Mouse (Mus musculus): ENCODE data around the gene Otud3. TPM values are rescaled to one million over a fixed set of nuclear protein-coding genes. Genes with fewer than 3 reads are reported as not detected.
"Not testable (repeated sequence)": the region's sequence is repeated elsewhere in the genome, so short reads cannot be mapped to it uniquely, and the experiment has no call there.

Otud3 gene
- total RNA-seq, 2 experiments from 2014 or later, result 10.9 to 13.1 TPM

GRCm38 (mm10) chr4:138893789-138894188, 20.0 kb downstream of the Otud3 start:
- not testable (repeated sequence) for DNase-seq (ENCODE audit: low spot score in 2 of 2)

- DNase-seq (ENCODE audit: low spot score in 2 of 2), result no peak
These were observed 21.1 kb downstream of the Otud3 start for GRCm38 (mm10) chr4:138892655-138893054.

GRCm38 (mm10) chr4:138889635-138890034, 24.1 kb downstream of the Otud3 start:
- no peak for DNase-seq (ENCODE audit: low spot score in 2 of 2)

- DNase-seq (ENCODE audit: low spot score in 2 of 2), result no peak
These were observed 24.6 kb downstream of the Otud3 start for GRCm38 (mm10) chr4:138889165-138889564.

- peak; percentile 71 to 92 for DNase-seq (ENCODE audit: low spot score in 2 of 2)
These were observed 29.5 kb downstream of the Otud3 start for GRCm38 (mm10) chr4:138884261-138884660.

- no peak for DNase-seq (ENCODE audit: low spot score in 2 of 2)
These were observed 31.6 kb downstream of the Otud3 start for GRCm38 (mm10) chr4:138882179-138882578.

- no peak for DNase-seq (ENCODE audit: low spot score in 2 of 2)
These were observed 32.7 kb downstream of the Otud3 start for GRCm38 (mm10) chr4:138880811-138881584.

- no peak for DNase-seq (ENCODE audit: low spot score in 2 of 2)
These were observed 33.9 kb downstream of the Otud3 start for GRCm38 (mm10) chr4:138879808-138880207.

GRCm38 (mm10) chr4:138878783-138879182, 35.0 kb downstream of the Otud3 start:
- DNase-seq (ENCODE audit: low spot score in 2 of 2), result no peak

GRCm38 (mm10) chr4:138877731-138878130, 36.0 kb downstream of the Otud3 start, which contains the start of gene Pla2g2e:
Gene Pla2g2e (plus strand): TSS chr4:138877942.
- DNase-seq (ENCODE audit: low spot score in 2 of 2), result no peak

GRCm38 (mm10) chr4:138875986-138876385, 37.8 kb downstream of the Otud3 start:
- no peak for DNase-seq (ENCODE audit: low spot score in 2 of 2)

- DNase-seq (ENCODE audit: low spot score in 2 of 2), result not testable (repeated sequence)
These were observed 38.5 kb downstream of the Otud3 start for GRCm38 (mm10) chr4:138875275-138875674.

GRCm38 (mm10) chr4:138873864-138874263, 39.9 kb downstream of the Otud3 start, which contains the start of gene Gm13030:
Gene Gm13030 (minus strand): TSS chr4:138873964.
- DNase-seq (ENCODE audit: low spot score in 2 of 2), result no peak

GRCm38 (mm10) chr4:138868666-138869065, 45.1 kb downstream of the Otud3 start:
- no peak for DNase-seq (ENCODE audit: low spot score in 2 of 2)

GRCm38 (mm10) chr4:138866413-138866812, 47.3 kb downstream of the Otud3 start:
- DNase-seq (ENCODE audit: low spot score in 2 of 2), result peak in 1 of 2 experiments; percentile 91

- DNase-seq (ENCODE audit: low spot score in 2 of 2), result no peak
These were observed 47.8 kb downstream of the Otud3 start for GRCm38 (mm10) chr4:138865991-138866390.

- DNase-seq (ENCODE audit: low spot score in 2 of 2), result no peak
These were observed 48.7 kb downstream of the Otud3 start for GRCm38 (mm10) chr4:138865092-138865491.

- DNase-seq (ENCODE audit: low spot score in 2 of 2), result no peak
These were observed 50.3 kb downstream of the Otud3 start, which contains the start of gene Pla2g5 for GRCm38 (mm10) chr4:138863344-138863998. Gene Pla2g5 (minus strand): TSS chr4:138863482.

GRCm38 (mm10) chr4:138859728-138860127, 54.0 kb downstream of the Otud3 start:
- peak; percentile 53 to 81 for DNase-seq (ENCODE audit: low spot score in 2 of 2)

GRCm38 (mm10) chr4:138859245-138859644, 54.5 kb downstream of the Otud3 start:
- DNase-seq (ENCODE audit: low spot score in 2 of 2), result no peak

- peak in 1 of 2 experiments; percentile 38 for DNase-seq (ENCODE audit: low spot score in 2 of 2)
These were observed 55.3 kb downstream of the Otud3 start for GRCm38 (mm10) chr4:138858446-138858845.

- no peak for DNase-seq (ENCODE audit: low spot score in 2 of 2)
These were observed 56.2 kb downstream of the Otud3 start for GRCm38 (mm10) chr4:138857576-138857975.
